Mouse (Mus musculus): ENCODE data around the gene Lrrc10. TPM values are rescaled to one million over a fixed set of nuclear protein-coding genes. Genes with fewer than 3 reads are reported as not detected.
"Not testable (repeated sequence)": the region's sequence is repeated elsewhere in the genome, so short reads cannot be mapped to it uniquely, and the experiment has no call there.

Lrrc10 gene
- total RNA-seq, 2 experiments from 2014 or later, result 156 to 283 TPM

DNA sequence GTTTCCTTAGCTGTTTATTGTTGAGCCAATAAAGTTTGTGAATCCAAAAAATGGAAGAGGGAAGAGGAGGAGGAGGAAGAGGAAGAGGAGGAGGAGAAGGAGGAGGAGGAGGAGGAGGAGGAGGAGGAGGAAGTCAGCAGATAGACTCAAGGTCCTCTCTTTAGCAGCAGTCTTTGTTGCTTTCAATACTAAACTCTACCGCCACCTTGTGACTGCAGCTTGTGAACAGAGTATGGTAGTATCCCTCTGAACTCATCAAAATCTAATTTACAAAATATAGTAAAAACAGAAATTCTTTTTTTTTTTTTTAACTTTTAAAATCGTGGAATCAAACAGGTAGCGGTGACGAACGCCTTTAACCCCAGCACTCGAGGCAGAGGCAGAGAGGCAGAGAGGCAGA is 4.8 kb upstream of the Lrrc10 start:
- DNase-seq, result peak; percentile 34 to 44
- intact Hi-C loops (cut with DNase I), result no loop called here

DNA sequence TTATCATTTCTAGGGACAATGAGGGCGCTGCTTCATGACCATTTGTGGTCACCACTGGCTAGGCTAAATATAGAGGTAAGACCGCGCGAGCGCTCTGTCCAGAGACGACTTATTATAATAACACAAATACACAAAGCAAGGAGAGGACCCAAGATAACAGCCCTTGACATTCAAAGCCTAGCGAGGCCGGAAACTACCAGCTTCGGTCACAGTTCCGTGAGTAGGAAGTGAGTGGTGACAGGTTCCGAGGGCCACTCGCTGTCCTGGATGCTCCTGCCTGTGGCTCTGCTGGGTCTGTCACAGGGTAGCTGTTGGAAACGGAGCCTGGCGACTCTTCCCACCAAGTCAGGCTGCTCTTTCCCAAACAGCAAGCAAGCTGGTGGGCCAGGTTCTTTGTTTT is 2.8 kb upstream of the Lrrc10 start:
- intact Hi-C loops (cut with DNase I), result no loop called here
- DNase-seq, result peak; percentile 78 to 83

DNA sequence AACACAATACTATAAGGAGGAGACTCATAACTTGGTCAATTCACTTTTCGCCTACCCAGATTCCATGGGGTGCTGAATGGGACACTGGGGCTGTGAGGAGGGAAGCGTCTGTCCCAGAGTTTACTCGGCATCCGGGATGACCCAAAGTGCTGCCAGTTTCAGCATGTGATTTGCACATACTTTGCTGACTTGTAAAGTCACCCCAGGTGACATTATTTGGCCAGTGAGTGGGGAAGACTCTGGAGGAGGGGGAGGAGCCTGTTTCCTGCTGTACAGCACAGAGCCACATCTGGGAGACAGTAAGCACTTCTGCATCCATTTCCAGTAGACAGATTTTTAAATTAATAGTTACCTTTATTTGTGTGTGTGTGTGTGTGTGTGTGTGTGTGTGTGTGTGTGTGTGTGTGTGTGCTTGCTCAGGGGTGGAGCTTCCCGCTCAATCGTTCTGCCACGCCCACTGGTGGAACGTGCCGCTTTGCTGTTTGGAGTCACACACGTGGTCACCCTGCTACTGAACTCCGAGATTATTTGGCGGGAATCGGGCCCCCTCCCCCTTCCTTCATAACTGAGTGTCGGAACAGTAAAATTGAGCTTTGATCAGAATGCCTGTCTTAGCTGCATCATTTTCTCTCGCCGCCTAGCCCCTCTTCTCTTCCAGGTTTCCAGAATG is 1.5 kb upstream of the Lrrc10 start:
- intact Hi-C loops (cut with DNase I), result not testable (repeated sequence)
- peak; percentile 81 to 87 for DNase-seq

DNA sequence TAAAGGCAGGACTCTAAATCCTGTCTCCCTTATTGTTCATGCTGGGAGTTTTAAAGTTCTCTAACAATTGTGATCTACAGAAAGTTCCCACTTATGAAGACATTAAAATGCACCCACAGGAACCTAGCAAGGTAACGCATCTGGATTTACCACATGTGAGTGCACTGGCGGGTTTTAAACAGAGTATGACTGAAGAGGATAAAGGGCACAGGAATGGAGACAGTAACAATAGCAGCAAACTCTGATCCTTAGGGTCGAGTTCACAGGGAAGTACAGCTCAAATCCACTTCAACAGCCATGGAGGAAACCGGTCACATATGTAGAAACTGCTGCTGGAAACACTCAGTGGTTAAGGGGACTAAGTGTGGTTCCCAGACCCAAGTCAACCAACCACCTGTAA is 4.1 kb downstream of the Lrrc10 start:
- no peak for DNase-seq
- intact Hi-C loops (cut with DNase I), result no loop called here

DNA sequence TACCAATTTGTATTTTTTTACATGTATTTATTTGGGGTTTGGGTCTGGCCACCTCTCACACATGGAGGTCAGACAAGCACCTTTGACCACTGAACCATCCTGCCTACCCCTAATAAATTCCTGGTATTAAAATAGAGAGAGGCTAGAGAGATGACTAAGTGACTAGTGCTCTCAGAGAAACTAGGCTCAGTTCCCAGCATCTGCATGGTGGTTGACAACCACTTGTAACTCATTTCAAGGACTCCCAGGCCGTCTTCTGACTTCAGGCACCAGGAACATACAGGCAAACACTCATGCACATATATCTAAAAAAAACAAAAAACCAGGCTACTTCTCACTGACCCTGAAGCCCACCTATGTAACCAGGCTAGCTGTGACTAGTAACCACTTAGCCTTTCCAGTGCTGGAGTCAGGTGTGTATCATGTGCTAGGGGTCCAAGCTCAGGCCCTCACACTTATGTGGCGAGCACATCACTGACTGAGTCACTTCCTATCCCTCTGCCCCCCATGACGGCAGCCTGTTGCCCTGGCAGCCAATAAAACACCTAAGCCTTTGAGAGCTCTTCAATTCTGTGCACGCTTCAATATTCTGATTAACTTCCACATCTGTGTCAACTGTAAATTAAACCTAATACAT is 4.9 kb downstream of the Lrrc10 start:
- DNase-seq, result peak; percentile 56 to 57
- intact Hi-C loops (cut with DNase I), result no loop called here

DNA sequence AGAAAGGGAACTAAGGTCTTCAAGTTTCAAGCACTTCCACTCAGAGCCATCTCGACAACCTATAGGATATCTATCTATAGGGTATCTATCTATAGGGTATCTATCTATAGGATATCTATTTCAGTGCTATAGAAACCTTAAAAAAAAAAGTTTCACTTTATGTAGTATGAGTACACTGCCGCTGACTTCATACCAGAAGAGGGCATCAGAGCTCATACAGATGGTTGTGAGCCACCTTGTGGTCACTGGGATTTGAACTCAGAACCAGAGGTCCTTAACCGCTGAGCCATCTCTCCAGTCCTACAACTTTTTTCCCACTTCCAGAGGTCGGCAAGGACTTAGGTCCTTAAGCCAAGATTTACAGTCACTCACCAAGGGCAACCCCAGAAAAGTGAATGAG is 10.5 kb downstream of the Lrrc10 start:
- intact Hi-C loops (cut with DNase I), result no loop called here
- no peak for DNase-seq

DNA sequence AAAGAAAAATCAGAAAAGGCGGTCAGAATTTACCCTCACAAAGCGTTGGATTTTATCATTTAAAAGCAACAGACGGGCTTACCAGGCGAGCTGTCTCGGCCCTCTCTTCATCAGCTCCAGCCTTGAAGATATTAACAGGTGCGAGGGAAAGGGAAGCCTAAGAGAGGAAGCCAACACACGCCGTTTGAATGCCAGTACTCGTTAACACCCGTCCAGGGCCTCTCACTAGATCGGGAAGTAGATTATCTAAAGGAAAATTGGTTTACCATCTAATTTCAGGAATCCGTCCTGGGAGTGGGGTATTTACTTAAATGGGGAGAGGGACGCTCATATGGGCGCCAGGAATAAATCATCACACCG is 17.7 kb downstream of the Lrrc10 start:
- intact Hi-C loops (cut with DNase I), result loop anchor here (5.0 kb wide), 1 partner anchor 144 kb away; no protein-coding TSS in a partner anchor
- DNase-seq, result no peak

DNA sequence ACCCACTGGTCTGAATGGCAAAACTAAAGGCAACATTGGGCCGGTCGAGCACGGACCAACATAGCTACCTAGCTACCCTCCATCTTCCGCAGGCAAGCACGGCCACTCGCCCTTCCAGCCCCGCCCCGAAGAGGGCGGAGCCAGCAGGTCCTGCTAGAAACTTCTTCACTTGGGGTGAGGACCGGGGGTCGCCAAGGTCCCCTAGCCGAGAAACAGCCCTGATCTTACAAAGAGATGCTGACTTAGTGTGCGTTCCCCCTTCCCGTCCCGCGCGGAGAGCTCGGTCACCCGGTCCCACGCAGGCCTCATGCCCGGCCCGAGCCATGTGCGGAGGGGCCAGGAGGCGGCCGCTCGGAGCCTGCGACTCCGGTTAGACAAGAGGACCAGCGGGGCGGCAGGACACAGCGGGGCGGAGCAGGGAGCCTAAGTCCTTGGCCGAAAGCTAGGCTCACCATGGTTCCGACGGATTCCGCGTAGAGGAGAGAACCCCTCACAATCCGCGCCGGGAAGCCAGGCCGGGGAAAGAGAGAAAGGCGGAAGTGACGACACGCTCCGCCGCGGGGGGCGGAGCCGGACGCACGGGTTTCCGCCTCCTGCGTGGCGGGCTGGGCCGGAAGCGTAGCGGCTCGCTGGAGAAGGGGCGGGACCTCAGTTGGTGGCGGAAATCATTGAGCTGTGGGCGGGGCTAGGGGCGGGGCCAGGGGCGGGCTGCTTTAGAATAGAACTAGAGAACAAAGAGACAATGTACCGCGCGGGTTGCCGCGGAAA is 18.3 kb downstream of the Lrrc10 start, which contains the start of gene Cct2:
Gene Cct2, minus strand, starts transcription at position 561 of the 768 bp plus-strand sequence.
- peak; percentile 92 for DNase-seq
- intact Hi-C loops (cut with DNase I), result loop anchor here (5.0 kb wide), 1 partner anchor 144 kb away; no protein-coding TSS in a partner anchor

DNA sequence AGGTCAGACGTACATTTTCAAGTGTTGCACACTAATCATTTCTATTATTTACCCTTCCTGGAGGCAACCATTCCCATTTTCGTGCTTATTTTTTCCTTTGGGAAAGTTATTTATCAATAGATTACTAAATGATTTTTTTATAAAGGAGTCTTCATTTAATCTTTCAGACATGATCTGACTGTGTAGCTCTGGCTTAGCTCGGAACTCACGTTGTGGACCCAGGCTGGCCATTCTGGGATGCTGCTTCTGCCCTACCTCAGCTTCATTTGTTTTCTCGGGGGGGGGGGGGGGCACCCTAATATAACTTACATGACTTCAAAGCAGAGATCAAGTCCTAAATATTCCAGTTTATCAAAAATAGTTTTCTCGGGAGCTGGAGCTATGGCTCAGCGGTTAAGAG is 18.9 kb downstream of the Lrrc10 start:
- DNase-seq, result no peak
- intact Hi-C loops (cut with DNase I), result loop anchor here (5.0 kb wide), 1 partner anchor 143 kb away; no protein-coding TSS in a partner anchor

DNA sequence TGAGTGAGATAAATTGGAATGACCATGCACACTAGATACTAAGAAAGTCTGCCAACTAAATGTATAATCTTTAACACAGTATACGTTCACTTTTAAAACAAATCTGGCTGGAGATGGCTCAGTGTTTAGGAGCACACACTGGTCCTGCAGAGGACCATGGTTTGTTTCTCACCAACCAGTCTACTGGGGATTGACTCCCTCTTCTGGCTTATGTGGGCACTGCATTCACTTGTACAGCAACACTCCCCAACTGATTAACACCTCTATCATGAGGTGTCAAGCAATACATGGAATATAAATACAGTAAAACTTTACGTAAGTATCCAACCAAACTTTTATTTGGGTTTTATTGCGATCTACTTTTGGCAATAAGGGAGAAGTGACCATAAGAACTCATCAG is 24.0 kb downstream of the Lrrc10 start:
- intact Hi-C loops (cut with DNase I), result loop anchor here (5.0 kb wide), 1 partner anchor 78 kb away; the partner anchor contains the start of gene Frs2
- DNase-seq, result no peak

DNA sequence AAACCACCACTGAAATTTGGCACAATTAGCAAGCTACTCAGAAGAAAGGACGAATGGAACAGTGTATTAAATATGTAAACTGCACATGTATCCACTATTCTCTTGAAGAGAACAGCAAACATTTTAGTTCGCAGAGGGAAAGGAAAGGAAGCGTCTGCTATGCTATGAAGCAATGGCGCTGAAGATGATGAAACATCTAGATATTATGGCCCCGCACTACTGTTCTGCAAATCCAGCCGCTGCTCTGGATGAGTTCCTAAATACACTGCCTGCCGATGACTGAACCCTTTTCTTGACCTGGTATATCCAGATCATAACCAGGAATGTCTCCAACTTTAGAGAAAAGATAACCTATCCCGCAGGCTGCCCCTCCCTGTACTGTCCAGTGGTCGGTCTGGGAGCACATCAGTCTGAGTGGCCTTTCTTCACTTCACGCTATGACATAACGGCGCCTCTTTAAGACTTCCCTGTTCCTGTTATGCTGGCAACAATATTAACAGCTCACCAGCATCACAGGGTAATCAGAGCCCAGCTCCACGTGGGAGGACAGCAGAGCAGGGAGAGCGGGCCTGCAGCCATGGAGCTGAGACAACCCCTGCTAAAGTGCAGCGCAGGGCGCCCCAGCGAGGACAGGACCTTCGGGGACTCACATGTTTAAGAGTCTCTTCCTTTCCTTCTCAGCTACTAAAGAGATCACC is 27.2 kb downstream of the Lrrc10 start:
- DNase-seq, result peak; percentile 36 to 38

DNA sequence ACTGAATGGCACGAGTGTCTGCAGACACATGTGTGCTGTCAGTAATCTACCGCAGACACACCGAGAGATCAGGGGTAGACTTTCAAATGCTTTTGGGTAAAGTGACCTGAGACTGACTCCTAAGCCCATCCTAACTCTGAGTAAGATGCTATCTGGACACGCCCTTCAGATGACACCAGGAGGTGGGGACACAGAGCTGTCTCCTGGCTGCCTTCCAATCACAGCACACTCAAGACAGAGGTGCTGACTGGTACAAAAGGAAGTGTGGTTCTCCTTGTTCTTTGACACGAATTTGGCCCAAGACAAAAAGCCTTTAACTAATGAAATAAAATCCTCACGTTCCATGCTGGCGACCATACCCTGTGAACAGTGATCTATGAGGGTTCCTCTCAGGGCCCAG is 28.0 kb downstream of the Lrrc10 start:
- intact Hi-C loops (cut with DNase I), result no loop called here

More for the DNA sequence above, 27.2 kb downstream of the Lrrc10 start:
- intact Hi-C loops (cut with DNase I), result no loop called here

DNA sequence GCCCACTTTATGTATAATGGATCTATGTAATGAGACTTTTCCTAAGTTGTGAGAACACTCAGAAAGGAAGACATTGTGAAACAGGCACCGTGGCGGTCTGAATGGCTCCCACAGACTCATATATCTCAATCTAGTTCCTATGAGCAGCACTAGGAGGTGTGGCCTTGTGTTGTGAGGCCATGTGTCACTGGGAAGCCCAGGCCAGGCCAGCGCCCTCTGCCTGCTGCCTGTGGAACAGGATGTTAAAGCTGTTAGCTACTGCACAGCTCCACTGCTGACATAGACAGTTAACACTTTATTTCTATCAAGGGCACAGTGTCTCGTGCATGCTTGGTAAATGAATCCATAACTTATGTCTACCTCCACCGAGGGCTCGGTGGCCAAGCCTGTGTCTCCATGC is 33.1 kb downstream of the Lrrc10 start:
- peak; percentile 32 to 61 for DNase-seq
- intact Hi-C loops (cut with DNase I), result no loop called here

More for the DNA sequence above, 28.0 kb downstream of the Lrrc10 start:
- DNase-seq, result no peak

DNA sequence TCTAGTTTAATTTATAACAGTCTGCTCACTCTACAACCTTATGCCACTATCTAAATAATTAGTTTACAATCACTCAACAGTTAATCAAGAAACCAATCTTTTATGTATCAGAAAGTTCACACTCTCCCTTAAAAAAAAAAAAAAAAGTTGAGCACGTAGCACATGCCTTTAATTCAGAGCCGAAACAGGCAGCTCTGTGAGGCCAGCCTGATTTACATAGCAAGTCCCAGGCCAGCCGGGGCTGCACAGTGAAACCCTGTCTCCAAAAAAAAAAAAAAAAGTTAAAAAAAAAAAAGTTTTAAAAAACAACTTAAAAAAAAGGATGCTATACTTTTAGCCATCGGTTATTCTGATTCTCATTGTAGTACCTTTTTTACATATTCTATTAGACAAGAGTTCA is 36.2 kb downstream of the Lrrc10 start:
- no peak for DNase-seq
- intact Hi-C loops (cut with DNase I), result no loop called here

DNA sequence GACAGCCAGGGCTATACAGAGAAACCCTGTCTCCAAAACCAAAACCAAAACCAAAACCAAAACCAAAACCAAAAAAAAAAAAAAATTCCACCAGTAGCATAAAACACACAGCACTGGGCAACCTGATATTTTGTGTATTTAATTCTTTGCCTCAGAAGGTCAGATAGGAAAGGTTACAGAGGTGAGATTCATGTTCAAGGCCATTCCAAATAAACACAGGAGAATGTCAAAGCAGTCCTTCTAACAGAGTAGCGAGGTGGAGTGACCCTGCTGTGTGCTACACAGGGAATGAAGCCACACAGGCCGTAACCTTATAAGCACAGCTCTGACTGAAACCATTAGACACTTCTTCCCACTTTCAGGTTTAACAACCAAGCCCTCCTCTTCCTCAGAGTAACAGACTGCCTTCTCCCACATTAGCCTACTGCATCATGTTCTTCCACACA is 36.8 kb downstream of the Lrrc10 start:
- intact Hi-C loops (cut with DNase I), result no loop called here
- DNase-seq, result no peak

DNA sequence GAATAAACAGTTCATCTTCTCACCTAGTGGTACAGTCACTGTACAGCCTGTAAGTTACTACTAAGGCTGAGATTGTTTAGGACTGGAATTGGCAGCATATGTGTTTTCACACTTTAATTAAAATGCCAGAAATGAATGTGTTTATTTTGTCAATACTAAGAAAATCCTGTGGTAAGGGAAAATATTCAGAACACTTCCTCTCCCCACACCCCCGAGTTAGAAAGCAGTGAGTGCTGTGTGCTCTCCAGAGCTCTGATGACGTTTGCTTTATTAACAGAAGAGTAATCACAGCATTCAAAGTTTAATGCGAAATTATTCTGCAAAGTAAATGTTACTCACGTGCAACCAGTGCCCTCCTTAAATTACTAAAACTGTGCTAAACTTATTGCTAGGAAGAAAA is 44.5 kb downstream of the Lrrc10 start:
- no peak for DNase-seq
- intact Hi-C loops (cut with DNase I), result no loop called here

DNA sequence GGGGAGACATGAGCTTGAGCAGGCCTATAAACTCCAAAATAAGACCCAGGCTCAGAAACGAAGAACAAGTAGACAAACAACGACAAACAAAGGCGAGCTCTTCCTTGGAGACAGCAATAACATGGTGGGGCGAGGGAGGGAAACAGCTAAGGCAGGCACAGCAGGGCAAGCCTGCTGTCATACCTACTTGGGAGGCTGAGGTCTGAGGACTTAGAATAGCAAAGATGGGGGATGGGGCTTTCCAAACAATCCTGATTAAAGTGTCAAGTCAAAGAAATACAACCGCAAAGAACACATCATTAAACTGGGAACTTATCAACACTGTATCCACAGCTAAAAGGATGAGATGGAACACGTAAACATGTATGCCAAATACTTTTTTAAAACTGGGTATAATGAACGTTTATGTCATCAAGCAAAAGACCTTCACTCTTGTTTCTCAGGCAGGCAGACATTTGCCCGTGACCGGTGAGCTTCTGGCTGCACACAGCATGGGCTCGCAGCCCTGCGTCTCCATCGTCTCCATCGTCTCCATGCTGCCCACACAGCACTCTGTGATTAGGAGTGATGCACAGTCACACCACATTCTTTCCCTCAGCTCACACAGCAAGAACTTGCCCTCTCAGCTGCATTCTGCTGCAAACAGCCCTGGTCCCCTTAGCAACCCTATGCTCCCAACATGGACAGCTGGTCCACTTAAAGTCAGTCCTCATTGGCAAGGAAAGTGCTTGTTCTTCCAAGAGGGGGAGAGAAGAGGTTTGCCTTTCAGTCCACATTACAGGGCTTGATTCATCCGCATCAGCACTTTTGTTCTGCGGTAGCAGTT is 49.6 kb downstream of the Lrrc10 start:
- peak; percentile 54 to 65 for DNase-seq
- intact Hi-C loops (cut with DNase I), result no loop called here

DNA sequence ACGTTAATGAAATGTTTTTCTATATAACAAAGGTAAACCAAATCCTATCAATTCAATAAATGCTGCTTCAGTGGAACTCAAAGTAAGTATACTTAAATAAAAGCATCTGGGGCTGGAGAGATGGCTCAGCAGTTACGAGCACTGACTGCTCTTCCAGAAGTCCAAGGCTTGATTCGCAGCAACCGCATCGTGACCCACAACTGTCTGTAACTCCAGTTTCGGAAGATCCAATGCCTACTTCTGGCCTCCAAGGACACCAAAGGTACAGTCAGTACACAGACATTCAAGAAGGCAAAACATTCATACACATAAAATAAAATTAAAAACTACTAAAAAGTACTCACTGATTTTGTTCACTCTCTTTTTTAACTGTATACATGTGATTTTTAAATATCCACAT is 51.0 kb downstream of the Lrrc10 start:
- intact Hi-C loops (cut with DNase I), result no loop called here
- DNase-seq, result no peak
